Mouse (Mus musculus) limb, embryonic 14.5 days (tissue): Measurements from ENCODE around the gene Aoc2. TPM values are rescaled to one million over a fixed set of nuclear protein-coding genes. Genes with fewer than 3 reads are reported as not detected.
"Not testable (repeated sequence)": the region's sequence is repeated elsewhere in the genome, so short reads cannot be mapped to it uniquely, and the experiment has no call there.

Source experiments
- ATAC-seq: fragments of 200-750 bp; cut with Nextera tagmentation; 2 replicates; pipeline ENCODE4 v1.8.0; 2017; ENCODE audit warnings: low read depth, moderate number of reproducible peaks, moderate TSS enrichment; ENCODE audit not compliant: low FRiP score
- DNase-seq: peaks from one replicate; pipeline ENCODE4 v3.0.0-alpha.2; 2015; ENCODE audit warnings: low spot score
- H3K27ac ChIP-seq: fragments of 300-500 bp; sonication (generic); replicated peaks from 2 replicates; pipeline ENCODE4 v1.5.1; 2014; ENCODE audit warnings: low read depth, mild to moderate bottlenecking, low read length, moderate library complexity, mixed read lengths
- H3K27me3 ChIP-seq: fragments of 300-500 bp; sonication (generic); 2 replicates; pipeline ENCODE4 v1.6.1; 2014; ENCODE audit warnings: low read length, mixed read lengths; ENCODE audit not compliant: control insufficient read depth, insufficient read depth
- H3K36me3 ChIP-seq: fragments of 300-500 bp; sonication (generic); 2 replicates; pipeline ENCODE4 v1.6.1; 2014; ENCODE audit warnings: mild to moderate bottlenecking, low read length, moderate library complexity, mixed read lengths; ENCODE audit not compliant: control insufficient read depth, insufficient read depth
- H3K4me1 ChIP-seq: fragments of 300-500 bp; sonication (generic); 2 replicates; pipeline ENCODE4 v1.6.1; 2014; ENCODE audit warnings: antibody characterized with exemption, low read length, mixed read lengths; ENCODE audit not compliant: control insufficient read depth, insufficient read depth
- H3K4me2 ChIP-seq: fragments of 300-500 bp; sonication (generic); replicated peaks from 2 replicates; pipeline ENCODE4 v1.6.1; 2014; ENCODE audit warnings: low read depth, mild to moderate bottlenecking, low read length, moderate library complexity; ENCODE audit not compliant: severe bottlenecking
- H3K4me3 ChIP-seq: fragments of 300-500 bp; sonication (generic); replicated peaks from 2 replicates; pipeline ENCODE4 v1.5.1; 2014; ENCODE audit warnings: low read length
- H3K9ac ChIP-seq: fragments of 300-500 bp; sonication (generic); 2 replicates; pipeline ENCODE4 v1.6.1; 2014; ENCODE audit warnings: mild to moderate bottlenecking, low read depth, low read length, moderate library complexity; ENCODE audit not compliant: severe bottlenecking
- H3K9me3 ChIP-seq: fragments of 300-500 bp; sonication (generic); 2 replicates; pipeline ENCODE4 v1.6.1; 2016; ENCODE audit warnings: low read length; ENCODE audit not compliant: control insufficient read depth
- POLR2A ChIP-seq: fragments of 200-500 bp; IDR thresholded peaks from 2 replicates; pipeline ENCODE4 v1.8.0; 2012; ENCODE audit warnings: inconsistent platforms, mild to moderate bottlenecking, moderate library complexity, borderline replicate concordance; ENCODE audit not compliant: insufficient read depth, insufficient read length; ENCODE audit errors: extremely low read depth
- WGBS: fragments of 180-500 bp; shearing (Covaris S2); extraction: QIAGEN DNeasy Blood & Tissue Kit; methylation state at CpG from one replicate; pipeline ENCODE4 v1.1.7; 2014; 5-methylcytosine and 5-hydroxymethylcytosine counted together
- polyA plus RNA-seq, 2 experiments: library from polyadenylated mRNA; depleted of rRNA in 1 of 2; stranded (reverse) in 1 of 2; unstranded in 1 of 2; fragments of >200 nt; fragmentation: Nextera tagmentation in 1 of 2; extraction: Ambion mirVana in 1 of 2; gene quantifications; 2 replicates each; pipeline versions ENCODE4 v1.2.1 to v1.2.3; 2012 to 2014

The Aoc2 gene
- polyA plus RNA-seq, 2 experiments: 0.84 to 6.2 TPM

DNA sequence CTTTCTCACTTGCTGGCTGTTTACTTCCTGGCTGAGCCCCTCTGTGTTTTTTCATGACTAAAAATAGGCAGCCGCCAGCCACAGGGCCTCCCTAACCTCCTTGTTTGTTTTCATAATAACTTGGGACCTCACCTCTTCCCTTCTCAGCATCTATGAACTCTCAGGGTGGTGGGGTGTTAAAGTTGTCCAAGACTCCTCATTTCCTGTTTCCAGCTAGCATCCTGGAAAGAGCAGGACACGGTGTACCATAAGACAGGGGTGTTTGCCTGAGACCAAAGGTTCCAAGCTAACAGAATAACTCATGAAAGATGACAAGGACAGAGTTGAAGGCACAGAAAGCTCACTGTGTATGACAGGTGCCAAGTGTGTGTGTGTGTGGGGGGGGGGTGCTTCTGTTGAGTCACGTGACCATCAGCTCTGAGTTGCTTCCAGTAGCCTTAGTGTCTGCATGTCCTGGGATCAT, 35.8 kb downstream of the Aoc2 start:
- Histone ChIP-seq H3K36me3 (no peaks in the 10 kb centered on the region), H3K4me2 (no peak overlapping the region), H3K4me1 (no peaks in the 10 kb centered on the region), H3K4me3 (no peak overlapping the region), H3K27ac (no peak overlapping the region), H3K9ac (no peak overlapping the region), H3K27me3 (no peaks in the 10 kb centered on the region), H3K9me3 (no peaks in the 10 kb centered on the region)
- no peak for TF ChIP-seq POLR2A
- ATAC-seq: no peak
- no peak for DNase-seq
- 65% methylated on average over 3 of the region's 3 CpGs for WGBS

DNA sequence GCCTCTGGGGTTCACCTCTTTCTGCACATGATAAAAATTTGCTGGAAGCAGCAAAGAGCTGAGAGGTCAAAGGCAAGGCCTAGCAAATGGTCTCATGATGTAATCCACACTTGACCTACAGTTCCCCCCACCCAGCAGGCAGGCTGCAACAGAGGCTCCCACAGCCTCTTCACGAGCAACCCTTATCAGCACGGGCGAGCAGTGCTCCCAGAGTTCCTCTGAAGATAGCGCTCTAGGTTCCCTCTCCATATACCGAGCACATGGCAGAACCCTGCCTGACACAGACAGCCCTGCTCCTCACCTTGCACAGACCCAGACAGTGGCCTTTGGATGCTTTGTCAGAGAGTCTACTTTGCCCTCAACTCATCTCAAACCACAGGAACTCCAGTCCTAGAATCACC, 39.7 kb downstream of the Aoc2 start:
- H3K4me2 ChIP-seq: no peak overlapping the region
- 64% methylated on average over 5 of the region's 5 CpGs for WGBS
- H3K4me3 ChIP-seq: no peak overlapping the region
- ATAC-seq: no peak
- H3K27me3 ChIP-seq: no peaks in the 10 kb centered on the region
- DNase-seq: no peak
- no peaks in the 10 kb centered on the region for H3K36me3 ChIP-seq
- H3K27ac ChIP-seq: no peak overlapping the region
- no peak for TF ChIP-seq POLR2A
- H3K4me1 ChIP-seq: no peaks in the 10 kb centered on the region
- no peaks in the 10 kb centered on the region for H3K9me3 ChIP-seq
- no peak overlapping the region for H3K9ac ChIP-seq

DNA sequence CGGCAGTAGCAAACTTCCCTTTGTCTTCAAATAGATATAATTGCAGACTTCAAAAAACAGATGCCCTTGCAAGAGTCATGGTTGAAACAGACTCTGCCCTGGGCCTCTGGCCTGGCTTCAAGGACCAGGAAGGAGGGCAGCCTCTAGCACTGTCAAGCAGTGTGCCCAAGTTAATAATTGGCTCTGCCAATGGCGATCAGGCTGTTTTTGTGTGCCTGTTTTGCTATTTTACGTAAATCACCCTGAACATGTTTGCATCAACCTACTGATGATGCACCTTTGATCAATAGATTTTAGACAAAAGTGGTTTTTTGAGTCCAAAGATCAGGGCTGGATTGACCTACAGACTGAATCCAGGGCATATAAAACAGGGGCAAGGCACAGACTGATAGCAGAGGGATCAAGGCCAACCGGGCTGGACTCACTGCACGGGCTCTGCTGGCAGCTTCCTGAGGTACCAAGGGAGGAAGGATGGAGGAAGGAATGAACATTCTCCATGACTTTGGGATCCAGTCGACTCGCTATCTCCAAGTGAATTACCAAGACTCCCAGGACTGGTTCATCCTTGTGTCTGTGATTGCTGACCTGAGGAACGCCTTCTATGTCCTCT, 42.6 kb downstream of the Aoc2 start, which contains the start of gene G6pc:
TSS of gene G6pc (plus strand) at position 236 of the 610 bp plus-strand sequence.
- H3K4me1 ChIP-seq: no peaks in the 10 kb centered on the region
- no peak within 1 kb of the TSS for H3K4me2 ChIP-seq
- H3K27ac ChIP-seq: no peak within 1 kb of the TSS
- H3K9me3 ChIP-seq: no peaks in the 10 kb centered on the region
- 88% methylated on average over 8 of the region's 8 CpGs for WGBS
- H3K9ac ChIP-seq: no peak within 1 kb of the TSS
- H3K27me3 ChIP-seq: no peaks in the 10 kb centered on the region
- no peak for TF ChIP-seq POLR2A
- no peak within 1 kb of the TSS for H3K4me3 ChIP-seq
- no peaks in the 10 kb centered on the region for H3K36me3 ChIP-seq
- no peak for DNase-seq
- no peak for ATAC-seq

DNA sequence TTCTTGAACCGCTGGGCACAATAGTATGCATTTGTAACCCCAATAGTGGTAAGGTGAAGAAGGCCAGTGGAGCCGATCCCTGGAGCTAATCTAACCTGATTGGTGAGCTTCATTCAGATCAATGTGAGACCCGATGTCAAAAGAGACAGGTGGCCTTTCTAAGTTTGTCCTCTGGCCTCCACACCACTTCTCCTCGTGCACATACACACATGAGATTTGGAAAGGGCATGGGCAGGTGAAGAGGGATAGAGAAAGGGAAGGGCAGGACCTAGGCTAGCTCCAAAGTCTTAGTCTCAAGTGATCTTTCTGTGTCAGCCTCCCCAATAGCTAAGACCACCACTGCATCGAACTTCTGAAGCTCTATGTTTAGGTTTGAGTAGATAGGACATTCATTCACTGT, 45.3 kb downstream of the Aoc2 start:
- no peaks in the 10 kb centered on the region for H3K36me3 ChIP-seq
- DNase-seq (no peak), ATAC-seq (no peak)
- no peak overlapping the region for H3K4me2 ChIP-seq
- no peak overlapping the region for H3K9ac ChIP-seq
- no peaks in the 10 kb centered on the region for H3K9me3 ChIP-seq
- TF ChIP-seq POLR2A: no peak
- H3K27ac ChIP-seq: no peak overlapping the region
- WGBS: 75% methylated on average over 5 of the region's 5 CpGs
- H3K27me3 ChIP-seq: no peaks in the 10 kb centered on the region
- H3K4me1 ChIP-seq: no peaks in the 10 kb centered on the region
- no peak overlapping the region for H3K4me3 ChIP-seq

DNA sequence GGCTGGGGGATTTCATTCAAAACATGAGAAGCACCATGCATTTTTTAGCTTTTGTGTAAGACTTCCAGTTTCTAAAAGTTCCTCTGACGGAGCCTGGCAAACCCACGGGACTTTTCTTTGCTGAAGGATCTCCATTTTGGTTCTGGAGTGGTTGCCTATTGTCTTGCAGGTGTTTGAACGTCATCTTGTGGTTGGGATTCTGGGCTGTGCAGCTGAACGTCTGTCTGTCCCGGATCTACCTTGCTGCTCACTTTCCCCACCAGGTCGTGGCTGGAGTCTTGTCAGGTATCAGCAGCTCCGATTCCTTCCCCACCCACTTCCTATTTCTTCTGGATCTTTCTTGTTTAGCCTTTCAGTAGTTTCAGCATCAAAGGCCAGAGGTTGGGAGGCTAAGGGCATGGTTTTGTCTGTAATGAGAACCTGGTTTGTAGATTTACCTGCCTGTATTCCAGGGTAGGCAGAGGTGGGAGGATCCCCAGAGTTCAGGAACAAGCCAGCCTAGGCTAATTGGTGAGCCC, 49.6 kb downstream of the Aoc2 start:
- Histone ChIP-seq H3K36me3 (no peaks in the 10 kb centered on the region), H3K9me3 (no peaks in the 10 kb centered on the region), H3K4me2 (no peak overlapping the region), H3K27ac (no peak overlapping the region), H3K27me3 (no peaks in the 10 kb centered on the region), H3K4me1 (no peaks in the 10 kb centered on the region), H3K9ac (no peak overlapping the region), H3K4me3 (no peak overlapping the region)
- ATAC-seq (no peak), DNase-seq (no peak)
- 61% methylated on average over 7 of the region's 7 CpGs for WGBS
- no peak for TF ChIP-seq POLR2A

DNA sequence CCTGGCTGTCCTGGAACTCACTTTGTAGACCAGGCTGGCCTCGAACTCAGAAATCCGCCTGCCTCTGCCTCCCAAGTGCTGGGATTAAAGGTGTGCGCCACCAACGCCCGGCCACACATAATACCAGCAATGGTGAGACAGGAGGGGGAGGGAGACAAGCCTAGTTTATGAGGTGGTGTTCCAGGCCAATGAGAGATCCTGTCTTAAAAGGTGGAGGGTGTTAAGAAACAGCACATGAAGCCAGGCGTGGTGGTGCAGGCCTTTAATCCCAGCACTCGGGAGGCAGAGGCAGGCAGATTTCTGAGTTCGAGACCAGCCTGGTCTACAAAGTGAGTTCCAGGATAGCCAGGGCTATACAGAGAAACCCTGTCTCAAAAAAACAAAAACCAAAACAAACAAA, 53.3 kb downstream of the Aoc2 start:
- DNase-seq, ATAC-seq: not testable (repeated sequence)
- WGBS: 92% methylated on average over 8 of the region's 8 CpGs

More for the DNA sequence above, 53.3 kb downstream of the Aoc2 start:
- H3K4me2 ChIP-seq, H3K9ac ChIP-seq, H3K9me3 ChIP-seq, H3K36me3 ChIP-seq, H3K27ac ChIP-seq, H3K4me1 ChIP-seq, H3K27me3 ChIP-seq, H3K4me3 ChIP-seq: not testable (repeated sequence)
